Mouse (Mus musculus): ENCODE measurements at regions not wholly inside any gene's neighbourhood (a gene's known extent, or its start where the extent isn't known, plus 50 kb on each side); places are given as distances from the start of the nearest gene placed in this dataset.

GRCm38 (mm10) chr3:18877060-18877459 is 751.4 kb downstream of the 1700064H15Rik start:
- TF ChIP-seq CTCF (IDR thresholded peaks at IDR 0.05; ENCODE audit: low read depth, low read length) = no peak
- TF ChIP-seq POLR2A (IDR thresholded peaks at IDR 0.05; ENCODE audit: borderline replicate concordance, low read depth, low read length) = no peak

All from bone marrow macrophage, adult 2 months (primary cell).